Mouse (Mus musculus) CH12.LX (cell line): Measurements from ENCODE around the gene Epb41.

Experiments used
- BHLHE40 ChIP-seq: IDR thresholded peaks from 2 replicates; pipeline ENCODE4 v1.6.1; 2011; ENCODE audit warnings: mild to moderate bottlenecking, low read depth, low read length, improper control_type of control experiment
- CHD2 ChIP-seq: IDR thresholded peaks from 2 replicates; pipeline ENCODE4 v1.6.1; 2011; ENCODE audit warnings: low read length, improper control_type of control experiment
- CTCF ChIP-seq, 2 experiments: IDR thresholded peaks in 1 of 2; conservative IDR thresholded peaks in 1 of 2; 2 replicates each; pipeline ENCODE4 v1.5.1; 2011 to 2012; ENCODE audit warnings: low read depth in 2 of 2, low read length in 2 of 2, improper control_type of control experiment in 1 of 2, inconsistent platforms in 1 of 2, mild to moderate bottlenecking in 1 of 2, moderate library complexity in 1 of 2
- MAFK ChIP-seq: IDR thresholded peaks from 2 replicates; pipeline ENCODE4 v1.6.1; 2011; ENCODE audit warnings: low read length, improper control_type of control experiment; ENCODE audit not compliant: insufficient replicate concordance
- POLR2A ChIP-seq: IDR thresholded peaks from 2 replicates; pipeline ENCODE4 v1.6.1; 2011; ENCODE audit warnings: low read depth, mild to moderate bottlenecking, improper control_type of control experiment, low read length
- ZNF384 ChIP-seq: IDR thresholded peaks from 2 replicates; pipeline ENCODE4 v1.6.1; 2012; ENCODE audit warnings: low read depth, low read length, improper control_type of control experiment, inconsistent platforms

- TF ChIP-seq BHLHE40 (no peak), POLR2A (no peak), CTCF (conservative IDR thresholded peaks at IDR 0.05 in 1 of 2, IDR thresholded peaks at IDR 0.05 in 1 of 2; ENCODE audit: low read depth in 2 of 2, low read length in 2 of 2) (no peak), ZNF384 (no peak), MAFK (no peak), CHD2 (no peak)
Measured at GRCm38 (mm10) chr4:131957161-131957560, 118.0 kb downstream of the Epb41 start.
